Mouse (Mus musculus): ENCODE results near the gene Gm9733. TPM values are rescaled to one million over a fixed set of nuclear protein-coding genes. Genes with fewer than 3 reads are reported as not detected.

Gene Gm9733
- polyA plus RNA-seq, 1 experiment from 2014 or later, result 0.60 TPM

- Histone ChIP-seq H3K27ac (replicated peaks) (no peak overlapping the region), H3K27me3 (no peaks in the 10 kb centered on the region), H3K4me2 (no peak overlapping the region), H3K4me3 (replicated peaks) (no peak overlapping the region), H3K36me3 (replicated peaks) (no peaks in the 10 kb centered on the region), H3K4me1 (replicated peaks) (no peaks in the 10 kb centered on the region), H3K9ac (no peak overlapping the region), H3K9me3 (replicated peaks) (no peaks in the 10 kb centered on the region)
- ATAC-seq (ENCODE audit: insufficient read depth), result no peak
- 58% methylated on average over 6 of the region's 6 CpGs for WGBS (ENCODE audit: insufficient replicate concordance)
Measured at GRCm38 (mm10) chr3:15255726-15256125, 76.4 kb downstream of the Gm9733 start.

Other genes with a start within 250 kb of the Gm9733 start
- 0.12 TPM in 1 of 2 replicates, not detected in the other for gene Sirpb1a, start 94.2 kb upstream of the Gm9733 start, polyA plus RNA-seq (2015; fragmentation: Nextera tagmentation; extraction: Ambion mirVana)
- gene Sirpb1b, start 242.8 kb upstream of the Gm9733 start, polyA plus RNA-seq (2015; fragmentation: Nextera tagmentation; extraction: Ambion mirVana), result 0.30 TPM in 1 of 2 replicates, not detected in the other